9 mouse cellular contexts compared by ENCODE assay signal in genomic region chr12:103494486-103494885, GRCm38 (mm10). TPM values are rescaled to one million over a fixed set of nuclear protein-coding genes. Genes with fewer than 3 reads are reported as not detected.
A peak's percentile ranks its signal among the peaks of the same experiment; 100 is the strongest.
DNase-seq lines count a peak whose midpoint lies in the region; ATAC-seq and TF ChIP-seq lines count a peak whose summit lies in the region.
"Had no signal": no experiment of that assay in that cellular context is flagged by ENCODE, and none has a peak within 500 bp of the region (broad histone marks: within the 10 kb centered on the region; RNA-seq: fewer than 3 reads in every experiment).

No protein-coding gene starts in this region.

- H3K4me2 ChIP-seq in liver, embryonic 14.5 days (ENCODE audit: low read depth): no peak overlapping the region
- H3K4me2 ChIP-seq: midbrain, embryonic 12.5 days had no signal

- no peak overlapping the region for H3K9ac ChIP-seq in liver, embryonic 14.5 days (replicated peaks)
- H3K9ac ChIP-seq: midbrain, embryonic 12.5 days had no signal

- TF ChIP-seq CTCF in layer of hippocampus, adult 2 months (conservative IDR thresholded peaks at IDR 0.05): peak; percentile 88
- TF ChIP-seq CTCF in embryonic fibroblast, embryonic 13.5 days (IDR thresholded peaks at IDR 0.05; ENCODE audit: borderline replicate concordance, insufficient read depth, low read length): peak; percentile 43; the same call in 1 of the 2 replicates
- TF ChIP-seq CTCF in liver, embryonic 14.5 days (IDR thresholded peaks at IDR 0.05; ENCODE audit: low read depth): peak; percentile 85

- DNase-seq in layer of hippocampus, adult 2 months (ENCODE audit: low spot score in 2 of 2): peak in 1 of 2 experiments; percentile 57
- DNase-seq in layer of hippocampus, postnatal 36 days: no peak
- peak; percentile 61 for DNase-seq in ES-CJ7 (ENCODE audit: low read depth, low spot score)
- peak; percentile 61 to 73 for DNase-seq in adrenal gland, postnatal 36 days
- DNase-seq in liver, embryonic 14.5 days (ENCODE audit: low read depth in 3 of 3, low spot score in 3 of 3): peak; percentile 9 to 26 (median 23)
- DNase-seq in spleen, postnatal 14 days (ENCODE audit: low spot score in 2 of 2): peak; percentile 37 to 59

- no peaks in the 10 kb centered on the region for H3K9me3 ChIP-seq in liver, embryonic 14.5 days (ENCODE audit: control insufficient read depth, low read length)
- H3K9me3 ChIP-seq: midbrain, embryonic 12.5 days had no signal

- H3K27ac ChIP-seq in layer of hippocampus, adult 2 months: no peak overlapping the region
- H3K27ac ChIP-seq in embryonic fibroblast, embryonic 13.5 days (ENCODE audit: insufficient read depth, low read length): no peak overlapping the region
- no peak overlapping the region for H3K27ac ChIP-seq in liver, embryonic 14.5 days
- H3K27ac ChIP-seq: midbrain, embryonic 12.5 days had no signal

- no peak for TF ChIP-seq POLR2A in embryonic fibroblast, embryonic 13.5 days (IDR thresholded peaks at IDR 0.05; ENCODE audit: low read depth, low read length)

- no peak for TF ChIP-seq EP300 in liver, embryonic 14.5 days (IDR thresholded peaks at IDR 0.05; ENCODE audit: low read depth)

- no peaks in the 10 kb centered on the region for H3K36me3 ChIP-seq in liver, embryonic 14.5 days (replicated peaks; ENCODE audit: control insufficient read depth, insufficient read depth, low read depth)
- H3K36me3 ChIP-seq: midbrain, embryonic 12.5 days had no signal

- H3K4me3 ChIP-seq in layer of hippocampus, adult 2 months: no peak overlapping the region
- H3K4me3 ChIP-seq in embryonic fibroblast, embryonic 13.5 days (ENCODE audit: insufficient read depth, low read length): no peak overlapping the region
- no peak overlapping the region for H3K4me3 ChIP-seq in liver, embryonic 14.5 days (ENCODE audit: insufficient read depth in 1 of 2, low read depth in 2 of 2, low read length in 2 of 2)
- H3K4me3 ChIP-seq: midbrain, embryonic 12.5 days had no signal

- no peak for ATAC-seq in liver, embryonic 14.5 days (ENCODE audit: insufficient read depth)

- H3K27me3 ChIP-seq in liver, embryonic 14.5 days (ENCODE audit: control insufficient read depth, insufficient read depth, low read length): no peaks in the 10 kb centered on the region
- H3K27me3 ChIP-seq: midbrain, embryonic 12.5 days had no signal

- WGBS in liver, embryonic 14.5 days (ENCODE audit: insufficient replicate concordance): 15% methylated on average over 6 of the region's 6 CpGs

- no peaks in the 10 kb centered on the region for H3K4me1 ChIP-seq in embryonic fibroblast, embryonic 13.5 days (ENCODE audit: control insufficient read depth, insufficient read depth, low read length)
- H3K4me1 ChIP-seq in liver, embryonic 14.5 days (replicated peaks; ENCODE audit: control insufficient read depth in 2 of 2, insufficient read depth in 2 of 2, low read length in 1 of 2): no peaks in the 10 kb centered on the region
- H3K4me1 ChIP-seq: midbrain, embryonic 12.5 days had no signal

RNA-seq across cellular contexts. Expression of gene Ifi27l2b, which starts 37.5 kb away (rescaled TPM):
- total RNA-seq in layer of hippocampus, adult 2 months (2021): not detected
- not detected for total RNA-seq in layer of hippocampus, postnatal 36 days (2021)
- total RNA-seq in adrenal gland, postnatal 36 days (2021): not detected
- 0.97 and 2.7 TPM in 2 replicates for polyA plus RNA-seq in embryonic fibroblast, embryonic 13.5 days (2011; ENCODE audit: insufficient read length, low read depth, missing spikeins)
- not detected in 2 replicates for polyA plus RNA-seq in liver, embryonic 14.5 days (2012; rRNA removed)
- not detected in 2 replicates for polyA plus RNA-seq in liver, embryonic 14.5 days (2014; fragmentation: Nextera tagmentation; extraction: Ambion mirVana)
- total RNA-seq: gastrocnemius, postnatal 36 days had no signal
- polyA plus RNA-seq: midbrain, embryonic 12.5 days had no signal

RNA-seq across cellular contexts. Expression of gene Ppp4r4, which starts 37.6 kb away (rescaled TPM):
- total RNA-seq in layer of hippocampus, adult 2 months (2021): 10 to 100 TPM; 47.8 to 50.5 TPM
- 10 to 100 TPM; 49.2 to 49.3 TPM for total RNA-seq in layer of hippocampus, postnatal 36 days (2021)
- total RNA-seq in adrenal gland, postnatal 36 days (2021): 1 to 10 TPM; 4.0 to 4.4 TPM
- 0.92 and 4.2 TPM in 2 replicates for polyA plus RNA-seq in embryonic fibroblast, embryonic 13.5 days (2011; ENCODE audit: insufficient read length, low read depth, missing spikeins)
- 0.82 and 0.94 TPM in 2 replicates for polyA plus RNA-seq in liver, embryonic 14.5 days (2012; rRNA removed)
- 0.79 and 1.3 TPM in 2 replicates for polyA plus RNA-seq in liver, embryonic 14.5 days (2014; fragmentation: Nextera tagmentation; extraction: Ambion mirVana)

RNA-seq across cellular contexts. Expression of gene Ifi27l2a, which starts 51.0 kb away (rescaled TPM):
- under 1 TPM; 0.91 to 0.92 TPM for total RNA-seq in layer of hippocampus, adult 2 months (2021)
- 1 to 10 TPM; 1.2 to 1.3 TPM for total RNA-seq in layer of hippocampus, postnatal 36 days (2021)
- total RNA-seq in adrenal gland, postnatal 36 days (2021): 100 to 1,000 TPM; 128 to 279 TPM
- polyA plus RNA-seq in embryonic fibroblast, embryonic 13.5 days (2011; ENCODE audit: insufficient read length, low read depth, missing spikeins): 3.4 and 5.5 TPM in 2 replicates
- polyA plus RNA-seq in liver, embryonic 14.5 days (2012; rRNA removed): 5.2 and 7.6 TPM in 2 replicates
- polyA plus RNA-seq in liver, embryonic 14.5 days (2014; fragmentation: Nextera tagmentation; extraction: Ambion mirVana): 8.3 and 10.8 TPM in 2 replicates

Comparison
In these comparisons a context has a peak if more than half of its experiments do, and no peak if none do; other contexts are left out.
1. DNase-seq: peak in ES-CJ7 (single experiment), adrenal gland, postnatal 36 days (2 of 2), liver, embryonic 14.5 days (3 of 3) and spleen, postnatal 14 days (2 of 2); none in layer of hippocampus, postnatal 36 days (0 of 2).
2. RNA of gene Ppp4r4, which starts 37.6 kb away (total RNA-seq): 47.8 to 50.5 TPM in layer of hippocampus, adult 2 months and 49.2 to 49.3 TPM in layer of hippocampus, postnatal 36 days; 4.0 to 4.4 TPM in adrenal gland, postnatal 36 days; every median in the first group is over 4 times any median in the second.
3. RNA of gene Ifi27l2a, which starts 51.0 kb away (total RNA-seq): 128 to 279 TPM in adrenal gland, postnatal 36 days; 1.2 to 1.3 TPM in layer of hippocampus, postnatal 36 days and 0.91 to 0.92 TPM in layer of hippocampus, adult 2 months; every median in the first group is over 10 times any median in the second.
4. Peak in every context shown above with its lines, with median percentiles within 50 percentile points of each other: CTCF ChIP-seq.